Mouse (Mus musculus) heart, embryonic 12.5 days (tissue): ENCODE results near the gene Gm42906. TPM values are rescaled to one million over a fixed set of nuclear protein-coding genes. Genes with fewer than 3 reads are reported as not detected.

Experiments
- ATAC-seq: fragments of 200-750 bp; cut with Nextera tagmentation; 2 replicates; pipeline ENCODE4 v1.8.0; 2017; ENCODE audit warnings: moderate TSS enrichment, moderate library complexity; ENCODE audit not compliant: insufficient number of reproducible peaks, low FRiP score
- H3K27ac ChIP-seq: fragments of 300-500 bp; sonication (generic); 2 replicates; pipeline ENCODE4 v1.5.1; 2016; ENCODE audit warnings: mild to moderate bottlenecking, moderate library complexity; ENCODE audit not compliant: poor library complexity, severe bottlenecking
- H3K27me3 ChIP-seq: fragments of 300-500 bp; sonication (generic); replicated peaks from 2 replicates; pipeline ENCODE4 v1.6.1; 2016; ENCODE audit warnings: mild to moderate bottlenecking, moderate library complexity
- H3K36me3 ChIP-seq: fragments of 300-500 bp; sonication (generic); 2 replicates; pipeline ENCODE4 v1.6.1; 2016; ENCODE audit warnings: mild to moderate bottlenecking, moderate library complexity
- H3K4me1 ChIP-seq: fragments of 300-500 bp; sonication (generic); replicated peaks from 2 replicates; pipeline ENCODE4 v1.6.1; 2016; ENCODE audit warnings: mild to moderate bottlenecking
- H3K4me2 ChIP-seq: fragments of 300-500 bp; sonication (generic); 2 replicates; pipeline ENCODE4 v1.6.1; 2016; ENCODE audit warnings: mild to moderate bottlenecking, moderate library complexity
- H3K4me3 ChIP-seq: fragments of 300-500 bp; sonication (generic); 2 replicates; pipeline ENCODE4 v1.5.1; 2016; ENCODE audit warnings: mild to moderate bottlenecking
- H3K9ac ChIP-seq: fragments of 300-500 bp; sonication (generic); 2 replicates; pipeline ENCODE4 v1.6.1; 2016; ENCODE audit warnings: mild to moderate bottlenecking, moderate library complexity
- H3K9me3 ChIP-seq: fragments of 300-500 bp; sonication (generic); replicated peaks from 2 replicates; pipeline ENCODE4 v1.6.1; 2016; ENCODE audit warnings: mild to moderate bottlenecking, moderate library complexity
- WGBS: fragments of 180-500 bp; shearing (Covaris S2); methylation state at CpG from one replicate; pipeline ENCODE4 v1.1.7; 2016; 5-methylcytosine and 5-hydroxymethylcytosine counted together
- polyA plus RNA-seq: library from polyadenylated mRNA; unstranded; fragments of >200 nt; fragmentation: Nextera tagmentation; extraction: Ambion mirVana; gene quantifications from 2 replicates; pipeline ENCODE4 v1.2.1, GENCODE M21; 2016

Gene Gm42906
- polyA plus RNA-seq, 1 experiment from 2014 or later: not detected

GRCm38 (mm10) chr5:151393821-151394662 is 33.9 kb downstream of the Gm42906 start:
- Histone ChIP-seq H3K4me2 (no peak overlapping the region), H3K4me1 (peaks cover 14% of the 10 kb centered on the region; the same call in 1 of the 2 replicates), H3K27ac (peak overlapping the region; percentile 83), H3K9ac (no peak overlapping the region), H3K27me3 (no peaks in the 10 kb centered on the region), H3K4me3 (no peak overlapping the region), H3K9me3 (0 out of 2 replicates have a peak, but pooled peaks cover 3% of the 10 kb centered on the region), H3K36me3 (no peaks in the 10 kb centered on the region)
- peak; percentile 86 for ATAC-seq
- WGBS: 49% methylated on average over 7 of the region's 7 CpGs

GRCm38 (mm10) chr5:151389827-151390226 is 38.1 kb downstream of the Gm42906 start:
- Histone ChIP-seq H3K9ac (no peak overlapping the region), H3K4me2 (no peak overlapping the region), H3K36me3 (no peaks in the 10 kb centered on the region), H3K27ac (no peak overlapping the region), H3K9me3 (0 out of 2 replicates have a peak, but pooled peaks cover 5% of the 10 kb centered on the region), H3K27me3 (no peaks in the 10 kb centered on the region), H3K4me3 (no peak overlapping the region), H3K4me1 (peaks cover 8% of the 10 kb centered on the region; the same call in 1 of the 2 replicates)
- ATAC-seq: no peak
- WGBS: 54% methylated on average over 1 of the region's 1 CpGs

- Histone ChIP-seq H3K9me3 (0 out of 2 replicates have a peak, but pooled peaks cover 1% of the 10 kb centered on the region), H3K27ac (no peak overlapping the region), H3K4me2 (no peak overlapping the region), H3K4me1 (no peaks in the 10 kb centered on the region), H3K36me3 (no peaks in the 10 kb centered on the region), H3K4me3 (no peak overlapping the region), H3K9ac (no peak overlapping the region), H3K27me3 (no peaks in the 10 kb centered on the region)
- no peak for ATAC-seq
- WGBS: 79% methylated on average over 2 of the region's 2 CpGs
These were observed 48.1 kb downstream of the Gm42906 start for GRCm38 (mm10) chr5:151379896-151380295.

- no peak for ATAC-seq
- Histone ChIP-seq H3K9ac (no peak overlapping the region), H3K4me2 (no peak overlapping the region), H3K36me3 (no peaks in the 10 kb centered on the region), H3K4me1 (no peaks in the 10 kb centered on the region), H3K27me3 (no peaks in the 10 kb centered on the region), H3K27ac (no peak overlapping the region), H3K4me3 (no peak overlapping the region), H3K9me3 (no peaks in the 10 kb centered on the region)
- WGBS: 86% methylated on average over 2 of the region's 2 CpGs
These were observed 48.8 kb downstream of the Gm42906 start for GRCm38 (mm10) chr5:151379210-151379609.

- Histone ChIP-seq H3K9me3 (no peaks in the 10 kb centered on the region), H3K27me3 (no peaks in the 10 kb centered on the region)
- 76% methylated on average over 4 of the region's 4 CpGs for WGBS
These were observed 51.0 kb downstream of the Gm42906 start for GRCm38 (mm10) chr5:151376931-151377330.

GRCm38 (mm10) chr5:151374825-151375224 is 53.1 kb downstream of the Gm42906 start:
- 62% methylated on average over 2 of the region's 2 CpGs for WGBS
- Histone ChIP-seq H3K9ac (no peak overlapping the region), H3K27me3 (no peaks in the 10 kb centered on the region), H3K4me2 (no peak overlapping the region), H3K36me3 (no peaks in the 10 kb centered on the region), H3K4me1 (no peaks in the 10 kb centered on the region), H3K27ac (no peak overlapping the region), H3K9me3 (no peaks in the 10 kb centered on the region), H3K4me3 (no peak overlapping the region)
- ATAC-seq: no peak

More at GRCm38 (mm10) chr5:151376931-151377330, 51.0 kb downstream of the Gm42906 start:
- Histone ChIP-seq H3K4me2 (no peak overlapping the region), H3K36me3 (no peaks in the 10 kb centered on the region), H3K4me3 (no peak overlapping the region), H3K4me1 (no peaks in the 10 kb centered on the region), H3K9ac (no peak overlapping the region), H3K27ac (no peak overlapping the region)
- ATAC-seq: no peak

GRCm38 (mm10) chr5:151371130-151371529 is 56.8 kb downstream of the Gm42906 start:
- no peak for ATAC-seq
- Histone ChIP-seq H3K4me2 (no peak overlapping the region), H3K27ac (no peak overlapping the region), H3K9me3 (no peaks in the 10 kb centered on the region), H3K4me1 (peaks cover 6% of the 10 kb centered on the region), H3K4me3 (no peak overlapping the region), H3K9ac (no peak overlapping the region), H3K36me3 (no peaks in the 10 kb centered on the region), H3K27me3 (no peaks in the 10 kb centered on the region)
- 88% methylated on average over 2 of the region's 2 CpGs for WGBS

- H3K4me2 ChIP-seq: peak overlapping the region; percentile 72
- no peak for ATAC-seq
- no peaks in the 10 kb centered on the region for H3K9me3 ChIP-seq
- H3K27ac ChIP-seq: peak overlapping the region; percentile 96
- 39% methylated on average over 5 of the region's 5 CpGs for WGBS
- no peaks in the 10 kb centered on the region for H3K36me3 ChIP-seq
- H3K4me1 ChIP-seq: peaks cover 6% of the 10 kb centered on the region
- H3K27me3 ChIP-seq: no peaks in the 10 kb centered on the region
- peak overlapping the region; percentile 72 for H3K9ac ChIP-seq
- H3K4me3 ChIP-seq: peak overlapping the region; percentile 50
These were observed 58.6 kb downstream of the Gm42906 start for GRCm38 (mm10) chr5:151369306-151369721.

- no peaks in the 10 kb centered on the region for H3K9me3 ChIP-seq
- peak overlapping the region; percentile 50 for H3K4me3 ChIP-seq
- peak; percentile 98 for ATAC-seq
- H3K36me3 ChIP-seq: no peaks in the 10 kb centered on the region
- peak overlapping the region; percentile 72 for H3K4me2 ChIP-seq
- WGBS: under 1% methylated on average over 75 of the region's 75 CpGs
- H3K4me1 ChIP-seq: peaks cover 6% of the 10 kb centered on the region
- peak overlapping the region; percentile 72 for H3K9ac ChIP-seq
- peak overlapping the region; percentile 96 for H3K27ac ChIP-seq
- no peaks in the 10 kb centered on the region for H3K27me3 ChIP-seq
These were observed 59.4 kb downstream of the Gm42906 start for GRCm38 (mm10) chr5:151368395-151369190.

GRCm38 (mm10) chr5:151367881-151368394 is 60.0 kb downstream of the Gm42906 start:
- peaks cover 6% of the 10 kb centered on the region for H3K4me1 ChIP-seq
- peak overlapping the region; percentile 50 for H3K4me3 ChIP-seq
- H3K9ac ChIP-seq: peak overlapping the region; percentile 64
- H3K9me3 ChIP-seq: no peaks in the 10 kb centered on the region
- peak overlapping the region; percentile 96 for H3K27ac ChIP-seq
- no peaks in the 10 kb centered on the region for H3K27me3 ChIP-seq
- ATAC-seq: peak; percentile 23
- peak overlapping the region; percentile 72 for H3K4me2 ChIP-seq
- 12% methylated on average over 16 of the region's 16 CpGs for WGBS
- no peaks in the 10 kb centered on the region for H3K36me3 ChIP-seq

- no peak for ATAC-seq
- 79% methylated on average over 1 of the region's 1 CpGs for WGBS
These were observed 60.6 kb downstream of the Gm42906 start for GRCm38 (mm10) chr5:151367317-151367716.

More at GRCm38 (mm10) chr5:151367317-151367716, 60.6 kb downstream of the Gm42906 start:
- Histone ChIP-seq H3K4me1 (peaks cover 6% of the 10 kb centered on the region), H3K4me3 (peak overlapping the region; percentile 50; the same call in 1 of the 2 replicates), H3K4me2 (peak overlapping the region; percentile 72), H3K27me3 (no peaks in the 10 kb centered on the region), H3K36me3 (no peaks in the 10 kb centered on the region), H3K27ac (no peak overlapping the region), H3K9me3 (no peaks in the 10 kb centered on the region), H3K9ac (0 out of 2 replicates have a peak overlapping the region, but pooled peaks have one; percentile 64)
